Mouse (Mus musculus): Measurements from ENCODE around the gene Krt8.
"Not testable (repeated sequence)": the region's sequence is repeated elsewhere in the genome, so short reads cannot be mapped to it uniquely, and the experiment has no call there.

The Krt8 gene

DNA sequence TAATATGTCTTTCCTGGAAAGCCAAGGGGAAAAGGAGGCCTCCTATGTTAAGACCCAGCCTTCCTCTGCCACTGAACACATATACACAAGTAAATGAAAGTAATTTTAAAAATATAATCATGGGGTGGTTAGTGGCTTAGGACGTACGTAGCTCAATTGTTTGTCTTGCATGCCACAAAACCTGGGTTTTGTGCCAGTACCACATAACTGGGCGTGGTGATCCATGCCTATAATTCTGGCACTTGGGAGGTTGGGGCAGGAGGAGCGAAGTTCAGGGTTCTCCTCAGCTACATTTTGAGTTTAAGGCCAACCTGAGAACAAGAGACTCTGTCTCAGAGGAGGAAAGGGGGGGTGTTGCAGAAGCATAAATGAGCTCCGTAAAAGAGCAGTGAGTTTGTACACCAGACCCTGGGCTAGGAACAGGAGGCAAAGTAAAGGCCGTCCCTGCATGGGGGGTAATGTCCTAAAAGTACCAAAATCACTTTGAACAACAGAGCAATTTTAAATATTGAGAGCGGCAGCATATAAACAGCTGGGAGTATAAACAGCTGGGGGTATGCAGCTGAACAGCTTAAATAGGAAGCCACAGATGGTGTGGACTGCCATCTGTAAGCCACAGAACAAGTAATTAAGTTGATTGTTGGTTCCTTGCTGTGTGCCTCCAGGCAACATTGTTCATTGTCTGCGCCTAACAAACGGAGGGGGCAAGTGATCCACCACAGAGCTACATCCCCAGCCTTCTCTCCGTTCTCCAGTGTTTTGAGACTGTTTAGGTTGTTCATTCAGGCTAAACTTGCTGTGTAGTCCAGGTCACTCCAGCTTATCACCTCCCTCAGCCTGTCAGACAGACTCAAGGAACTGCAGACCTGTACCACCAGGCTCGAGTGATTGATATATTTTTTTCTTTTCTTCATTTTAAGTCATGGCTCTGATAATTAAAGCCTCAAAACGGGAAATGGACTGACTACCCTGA is 3.1 kb upstream of the Krt8 start:
- DNase-seq = no peak

DNA sequence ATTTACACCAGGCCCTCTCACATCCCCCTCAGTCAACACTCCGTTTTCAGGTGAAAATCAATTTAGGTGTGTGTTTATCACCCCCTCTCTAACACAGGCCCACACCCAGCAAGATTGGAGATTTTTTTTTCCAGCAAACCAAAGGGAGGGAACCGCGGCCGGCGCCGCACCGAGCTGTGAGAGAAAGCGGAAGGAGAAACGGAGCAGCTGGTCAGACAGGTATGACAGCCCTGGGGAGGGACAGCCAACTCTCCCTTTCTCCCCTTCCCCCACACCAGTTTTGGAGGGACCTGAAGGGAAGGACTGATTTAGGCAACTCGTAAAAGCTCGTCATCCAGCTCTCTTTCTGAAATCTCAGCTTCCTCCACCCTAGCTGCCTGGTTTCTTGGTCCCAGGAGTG is 2.0 kb upstream of the Krt8 start:
- peak; percentile 43 for DNase-seq

DNA sequence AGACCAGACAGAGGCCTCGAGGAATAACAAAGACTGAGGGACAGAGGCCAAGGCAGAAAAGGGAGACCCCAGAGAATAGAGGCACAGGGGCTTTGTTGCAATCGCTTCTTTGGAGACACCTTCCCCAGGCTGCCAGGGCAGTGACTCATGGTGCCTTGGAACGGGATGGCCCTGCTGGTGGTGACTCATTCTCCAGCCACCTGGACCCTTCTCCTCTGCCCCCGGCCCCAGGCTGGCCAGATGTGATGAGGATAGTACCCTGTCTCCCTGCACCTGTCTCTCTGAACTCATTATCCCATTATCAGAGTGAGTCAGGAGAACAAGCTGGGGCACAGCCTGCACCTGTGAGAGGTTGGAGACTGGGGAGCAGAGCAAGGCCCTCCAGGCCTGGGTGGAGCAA is 1.0 kb upstream of the Krt8 start:
- no peak for DNase-seq

DNA sequence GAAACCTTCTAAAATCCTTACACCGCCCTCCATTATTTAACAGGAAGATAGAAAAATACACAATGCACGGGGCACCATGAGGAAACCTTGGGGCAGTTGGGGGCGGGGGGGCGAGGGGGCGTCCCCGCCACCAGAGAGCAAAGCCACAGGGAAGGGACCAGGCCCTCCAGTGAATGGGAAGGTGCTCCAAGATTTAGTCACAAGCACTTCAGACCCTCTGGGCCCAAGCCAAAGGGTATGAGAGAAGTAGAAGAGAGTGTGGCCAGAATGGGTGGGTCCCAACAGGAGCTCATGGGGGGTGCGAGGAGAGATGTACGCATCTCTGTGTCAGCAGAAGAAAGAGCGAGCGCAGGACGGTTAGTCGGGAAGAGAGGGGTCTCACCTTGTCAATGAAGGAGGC is 766 bp downstream of the Krt8 start:
- DNase-seq = no peak

DNA sequence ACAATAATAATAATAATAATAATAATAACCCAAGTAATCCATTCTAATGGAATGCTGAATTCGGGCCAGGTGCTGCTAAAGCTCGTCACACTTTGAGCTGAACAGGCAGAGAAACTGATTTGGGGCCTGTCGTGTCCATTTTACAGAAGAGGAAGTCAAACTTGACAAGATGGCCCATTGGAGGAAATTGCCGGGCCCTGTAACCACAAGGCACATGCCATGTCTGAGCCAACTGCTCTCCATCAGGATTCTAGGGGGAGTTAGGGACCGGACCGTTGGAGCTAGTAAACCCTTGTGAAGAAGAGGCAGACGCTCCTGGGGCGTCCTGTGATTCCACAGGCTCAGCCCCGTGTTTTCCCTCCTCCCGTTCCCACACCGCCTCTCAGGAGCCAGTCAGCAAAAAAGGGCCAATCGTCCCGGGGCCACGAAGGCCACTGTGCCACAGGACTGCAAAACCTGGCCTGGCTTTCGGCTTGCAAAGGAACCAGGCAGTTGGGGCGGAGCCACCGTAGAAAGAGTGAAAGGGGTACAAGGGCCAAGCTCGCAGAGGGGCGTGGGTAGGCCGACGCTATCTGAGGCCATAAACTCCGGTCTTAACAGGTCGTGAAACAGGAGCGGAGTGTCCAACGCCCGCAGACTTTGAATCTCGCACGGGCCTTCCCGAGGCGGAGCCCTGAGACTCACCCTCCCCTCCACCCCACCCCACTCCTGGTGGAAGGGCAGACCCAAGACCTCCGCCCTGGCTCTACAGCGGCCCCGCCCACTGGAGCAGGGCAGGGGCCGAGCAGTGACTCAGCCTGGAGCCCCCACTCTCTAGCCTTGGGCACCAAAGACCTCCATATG is 1.4 kb downstream of the Krt8 start:
- DNase-seq = peak; percentile 87

DNA sequence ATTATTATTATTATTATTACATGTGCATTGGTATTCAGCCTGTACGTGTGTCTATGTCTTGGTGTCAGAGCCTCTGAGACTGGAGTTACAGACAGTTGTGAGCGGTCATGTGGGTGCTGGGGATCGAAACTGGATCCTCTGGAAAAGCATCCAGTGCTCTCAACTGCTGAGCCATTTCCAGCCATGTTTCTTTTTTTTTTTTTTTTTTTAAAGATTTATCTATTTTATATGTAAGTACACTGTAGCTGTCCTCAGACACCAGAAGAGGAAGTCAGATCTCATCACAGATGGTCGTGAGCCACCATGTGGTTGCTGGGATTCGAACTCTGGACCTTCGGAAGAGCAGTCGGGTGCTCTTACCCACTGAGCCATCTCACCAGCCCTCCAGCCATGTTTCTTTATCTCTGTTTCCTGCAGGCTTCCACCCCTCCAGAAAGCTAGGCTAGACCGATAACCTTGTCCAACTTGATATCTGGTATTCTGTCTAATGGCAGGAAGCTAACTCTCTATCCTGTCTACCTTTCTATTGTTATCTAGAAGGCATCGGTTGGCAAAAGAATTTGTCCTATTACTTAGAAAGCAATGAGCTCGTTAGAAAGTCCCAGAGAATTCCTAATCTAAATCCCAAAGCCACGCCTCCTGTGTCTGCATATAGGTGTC is 4.5 kb downstream of the Krt8 start:
- DNase-seq = no peak

DNA sequence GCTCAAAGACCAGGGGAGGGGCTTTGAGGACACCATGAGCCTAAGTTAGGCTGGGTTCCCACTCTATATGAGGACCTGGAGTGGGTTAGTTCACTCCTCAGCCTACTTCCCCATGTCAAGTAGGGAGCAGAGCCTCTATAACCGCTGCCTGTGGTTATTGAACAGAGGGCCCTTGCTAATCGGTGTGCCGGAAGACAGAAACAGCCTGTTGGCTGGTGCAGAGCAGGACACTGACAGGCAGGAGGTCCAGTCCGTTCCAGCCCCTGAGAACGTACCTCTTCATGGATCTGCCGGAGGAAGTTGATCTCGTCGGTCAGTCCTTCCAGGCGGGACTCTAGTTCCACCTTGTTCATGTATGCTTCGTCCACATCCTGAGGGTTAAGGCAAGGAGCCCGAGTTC is 5.1 kb downstream of the Krt8 start:
- no peak for DNase-seq

DNA sequence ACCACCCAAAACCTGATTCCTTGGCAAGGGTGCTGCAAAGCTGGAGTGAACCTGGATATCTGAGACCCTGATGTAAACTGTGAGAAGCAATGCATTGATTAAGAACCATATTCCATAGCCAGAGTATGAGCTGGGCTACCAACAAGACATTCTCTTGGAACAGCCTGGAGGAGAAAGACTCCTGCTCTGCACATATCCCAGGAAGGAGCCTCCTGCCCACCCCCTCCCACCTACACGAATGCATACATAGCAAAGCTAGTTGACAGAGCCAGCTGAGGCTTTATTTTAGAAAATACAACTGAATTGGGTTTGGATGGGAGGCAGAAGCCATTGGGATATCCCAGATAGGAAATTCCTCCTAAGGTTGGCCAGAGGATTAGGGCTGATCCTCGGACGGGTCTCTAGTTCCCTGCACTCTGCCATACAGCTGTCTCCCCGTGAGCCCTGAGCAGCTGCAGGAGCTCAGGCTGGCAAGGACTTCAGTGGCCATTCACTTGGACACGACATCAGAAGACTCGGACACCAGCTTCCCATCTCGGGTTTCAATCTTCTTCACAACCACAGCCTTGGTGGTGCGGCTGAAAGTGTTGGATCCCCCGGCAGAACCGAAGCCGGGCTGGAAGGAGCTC is 7.7 kb downstream of the Krt8 start:
- DNase-seq = not testable (repeated sequence)

DNA sequence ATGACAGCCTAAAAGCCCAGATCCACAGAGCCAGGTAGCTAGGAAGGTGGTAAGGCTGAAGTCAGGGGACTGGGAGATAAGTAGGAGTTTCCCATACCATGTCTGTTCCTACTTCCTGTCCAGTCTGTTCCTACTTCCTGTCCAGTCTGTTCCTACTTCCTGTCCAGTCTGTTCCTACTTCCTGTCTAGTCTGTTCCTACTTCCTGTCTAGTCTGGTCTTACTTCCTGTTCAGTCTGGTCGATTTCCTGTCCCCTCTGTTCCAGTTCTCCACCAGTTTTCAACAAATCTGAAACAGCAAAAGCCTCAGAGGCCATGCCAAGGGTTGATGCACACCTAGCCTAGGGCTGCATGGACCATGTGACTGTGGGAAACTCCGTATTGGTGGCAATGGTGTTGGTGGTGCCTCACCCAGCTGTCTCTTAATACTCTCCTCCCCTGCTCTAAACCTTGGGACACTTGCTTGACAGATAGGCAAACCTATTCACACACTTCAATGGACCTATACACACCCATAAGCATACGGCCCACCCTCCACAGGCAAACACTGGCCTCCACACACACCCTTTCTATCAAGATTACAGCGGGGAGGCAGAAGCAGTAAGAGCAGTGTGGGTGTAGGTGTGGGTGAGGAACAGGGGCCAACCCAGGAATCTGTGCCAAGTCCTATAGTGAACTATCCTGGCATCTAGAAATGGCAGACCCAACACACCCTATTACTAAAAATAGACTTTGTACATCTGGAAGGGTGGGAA is 8.6 kb downstream of the Krt8 start:
- DNase-seq = no peak

DNA sequence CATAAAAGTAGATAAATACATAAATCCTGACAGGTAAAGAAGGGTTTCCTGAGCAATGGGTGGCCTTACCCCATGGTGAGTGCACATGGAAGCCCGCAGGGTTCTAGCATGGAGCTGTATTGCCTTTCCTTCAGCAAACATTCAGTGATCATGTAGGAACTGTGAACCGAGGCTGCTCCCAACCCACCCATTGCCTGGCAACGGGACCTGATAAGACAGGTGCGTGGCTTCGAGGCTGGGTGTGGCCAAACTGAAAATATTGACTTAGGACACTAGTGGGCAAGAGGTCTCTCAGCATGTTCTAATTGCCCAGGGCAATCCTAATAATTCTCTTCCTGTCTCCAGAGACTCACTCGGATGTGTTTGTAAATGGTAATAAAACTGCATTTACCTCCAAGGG is 9.9 kb downstream of the Krt8 start:
- no peak for DNase-seq

DNA sequence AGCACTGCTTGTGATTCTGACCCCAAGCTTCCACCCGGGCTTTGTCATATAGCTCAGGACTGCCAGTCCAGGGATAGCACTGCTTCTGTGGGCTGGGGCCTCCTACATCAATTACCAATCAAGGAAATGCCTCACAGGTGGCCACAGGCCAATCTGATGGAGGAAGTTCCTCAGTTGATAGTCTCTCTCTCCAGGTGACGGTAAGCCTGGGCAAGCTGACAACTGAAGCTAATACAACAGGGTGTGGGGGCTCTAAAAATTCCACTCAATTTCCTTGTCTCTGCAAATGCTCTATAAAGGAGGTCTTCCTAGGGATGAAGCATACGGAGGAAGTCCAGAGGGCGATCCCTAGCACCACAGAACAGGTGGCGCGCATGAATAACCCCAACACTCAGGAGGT is 13.3 kb downstream of the Krt8 start:
- no peak for DNase-seq

DNA sequence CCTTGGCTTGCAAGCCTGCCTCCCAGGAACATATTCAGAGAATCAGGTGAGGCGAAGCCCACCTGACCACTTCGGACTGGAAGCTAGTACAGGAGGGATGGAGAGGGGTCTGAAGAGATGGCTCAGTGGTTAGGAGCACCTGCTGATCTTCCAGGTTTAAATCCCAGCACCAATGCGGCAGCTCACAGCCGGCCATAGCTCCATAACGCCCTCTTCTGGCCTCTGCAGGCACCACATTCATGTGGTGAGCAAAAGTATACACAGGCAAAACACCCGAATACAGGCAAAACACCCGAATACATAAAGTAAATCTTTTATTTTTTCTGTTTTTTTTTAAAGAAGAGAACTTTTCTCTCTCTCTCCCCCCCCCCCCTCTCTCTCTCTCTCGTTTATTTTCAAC is 15.6 kb downstream of the Krt8 start:
- no peak for DNase-seq

DNA sequence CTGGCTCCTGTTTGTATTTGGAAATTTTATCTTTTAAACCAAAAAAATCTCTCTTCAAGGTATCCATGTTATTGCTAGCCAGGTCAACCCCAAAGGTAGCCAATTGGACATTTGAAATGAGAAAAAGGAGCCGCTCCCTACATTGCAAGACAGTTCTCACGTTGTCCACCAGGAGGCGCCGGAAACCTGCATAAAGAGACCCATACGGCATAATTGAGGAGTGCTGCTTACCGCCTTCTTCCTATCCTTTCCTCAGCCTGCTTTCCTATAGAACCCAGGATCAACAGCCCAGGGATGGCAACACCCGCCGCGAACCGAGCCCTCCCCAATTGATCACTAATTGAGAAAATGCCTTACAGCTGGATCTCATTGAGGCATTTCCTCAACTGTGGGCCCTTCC is 16.2 kb downstream of the Krt8 start:
- DNase-seq = peak; percentile 83

DNA sequence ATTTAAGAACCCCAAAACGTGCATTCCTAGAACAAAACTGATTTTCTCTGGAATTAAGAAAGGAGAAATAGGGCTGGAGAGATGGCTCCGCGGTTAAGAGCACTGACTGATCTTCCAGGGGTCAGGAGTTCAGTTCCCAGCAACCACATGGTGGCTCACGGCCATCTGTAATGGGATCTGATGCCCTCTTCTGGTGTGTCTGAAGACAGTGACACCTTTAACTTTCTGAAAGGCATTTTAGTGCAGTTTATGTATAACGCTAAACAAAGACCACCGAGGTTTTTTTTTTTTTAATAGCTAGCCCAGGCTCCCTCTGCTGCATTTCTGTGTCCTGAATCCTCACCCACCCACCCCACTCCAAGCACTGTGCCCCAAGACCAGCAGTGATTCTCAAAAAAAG is 19.5 kb downstream of the Krt8 start:
- DNase-seq = no peak

DNA sequence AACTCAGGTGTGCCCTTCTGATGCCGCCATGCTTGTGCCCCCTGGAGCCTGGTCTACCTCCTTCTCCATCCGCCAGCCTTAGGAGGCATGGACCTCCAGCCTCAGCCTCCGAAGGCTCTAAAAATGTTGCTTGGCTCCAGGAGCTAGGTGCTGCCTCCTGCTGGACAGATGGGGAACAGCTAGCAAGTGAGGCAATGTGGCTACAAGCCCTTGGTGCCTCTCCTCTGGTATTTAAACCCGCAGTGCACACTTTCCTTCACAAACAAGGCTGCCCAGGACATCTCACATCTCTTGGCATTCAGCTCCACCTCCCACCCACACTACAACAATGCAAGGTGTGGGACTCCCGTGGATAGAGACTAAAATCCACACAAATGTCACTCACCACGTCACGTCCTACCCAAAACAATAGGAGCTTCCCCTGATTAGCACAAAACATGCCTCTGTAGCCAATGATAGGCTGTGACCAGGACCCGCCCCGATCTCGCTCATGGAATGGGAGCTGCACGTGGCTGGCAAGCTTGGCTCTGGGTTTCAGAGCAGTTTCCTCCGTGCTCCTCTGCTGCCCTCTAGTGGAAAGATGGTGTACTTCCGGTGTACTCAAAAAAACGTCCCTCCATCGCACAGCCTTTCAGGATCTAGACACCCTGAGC is 20.2 kb downstream of the Krt8 start:
- peak; percentile 94 for DNase-seq

DNA sequence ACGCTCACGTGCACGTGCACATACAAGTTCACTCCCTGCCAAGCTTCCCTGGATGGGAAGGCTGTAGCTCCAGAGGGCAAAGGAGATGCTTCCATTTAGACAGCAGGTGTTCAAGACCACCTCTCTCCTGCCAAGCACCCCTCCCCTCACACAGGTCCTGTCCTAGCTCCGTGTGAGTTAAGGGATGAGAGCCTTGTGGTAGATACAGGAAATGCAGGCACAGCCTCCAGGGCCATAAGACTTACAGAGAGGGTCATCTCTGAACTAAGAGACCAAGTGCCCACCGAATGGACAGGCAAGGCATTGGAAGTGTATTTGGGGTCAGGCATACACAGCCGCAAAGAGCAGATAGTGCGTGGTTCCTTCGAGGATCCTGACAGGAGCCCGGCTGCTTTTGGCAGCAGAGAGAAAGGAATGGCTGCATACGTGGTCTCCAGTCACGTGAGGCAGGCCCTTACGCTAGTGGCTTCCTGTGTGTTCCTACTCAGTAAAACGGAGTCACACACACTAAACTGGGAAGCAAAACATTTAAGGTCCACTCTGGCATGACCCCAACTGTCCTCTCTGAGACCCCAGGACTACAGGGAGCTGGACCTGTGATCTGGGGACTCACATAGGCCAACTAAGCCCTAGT is 20.9 kb downstream of the Krt8 start:
- no peak for DNase-seq

DNA sequence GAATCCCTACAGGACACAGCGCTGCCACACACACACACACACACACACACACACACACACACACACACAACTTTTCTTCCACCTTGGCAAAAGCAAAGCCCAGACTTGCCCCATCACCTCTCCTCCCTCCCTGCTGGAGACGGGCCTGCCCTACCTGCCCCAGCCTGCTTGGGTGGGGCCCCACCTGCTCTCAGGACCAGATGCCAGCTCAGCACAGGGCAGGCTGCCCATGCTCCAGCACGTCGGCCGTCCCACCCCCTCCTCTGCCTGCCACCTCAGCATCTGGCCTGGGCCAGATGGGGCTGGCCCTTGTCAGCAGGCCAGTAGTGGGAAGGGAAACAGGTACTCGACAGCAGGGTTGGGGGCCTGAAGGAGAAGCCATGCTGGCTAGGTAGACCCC is 23.4 kb downstream of the Krt8 start:
- DNase-seq = peak; percentile 88

DNA sequence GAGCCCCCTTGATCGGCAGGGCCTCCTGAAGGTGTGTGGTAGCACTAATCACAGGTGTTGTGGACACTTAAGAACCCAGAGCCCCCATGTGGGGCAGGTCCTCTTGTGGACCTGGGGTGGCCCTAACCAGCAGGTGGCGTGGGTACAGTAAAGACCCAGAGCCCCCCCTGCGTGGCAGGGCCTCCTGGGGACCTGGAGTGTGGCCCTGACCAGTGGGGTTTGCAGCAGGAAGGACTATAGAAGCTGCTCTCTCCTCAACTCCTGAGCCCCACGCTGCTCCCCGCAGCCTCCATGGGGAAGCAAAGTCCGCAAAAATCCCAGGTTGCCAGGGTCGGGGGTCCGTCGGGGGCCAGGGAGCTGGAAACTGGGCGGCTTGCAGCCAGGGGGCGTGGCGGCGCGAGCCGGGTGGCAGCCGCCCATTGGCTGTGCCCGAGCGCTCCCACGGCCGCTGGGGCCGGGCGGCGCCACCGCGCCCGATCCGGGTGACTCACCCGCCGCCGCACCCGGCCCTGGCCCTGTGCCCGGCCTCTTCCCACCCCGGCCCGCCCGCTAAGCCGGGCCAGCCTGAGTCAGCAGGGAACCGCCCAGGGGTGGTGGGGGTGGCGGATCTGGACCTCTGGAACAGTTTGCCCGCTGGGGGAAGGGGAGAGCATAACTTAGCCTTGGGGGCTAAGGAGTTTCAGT is 27.1 kb downstream of the Krt8 start:
- peak; percentile 96 for DNase-seq

DNA sequence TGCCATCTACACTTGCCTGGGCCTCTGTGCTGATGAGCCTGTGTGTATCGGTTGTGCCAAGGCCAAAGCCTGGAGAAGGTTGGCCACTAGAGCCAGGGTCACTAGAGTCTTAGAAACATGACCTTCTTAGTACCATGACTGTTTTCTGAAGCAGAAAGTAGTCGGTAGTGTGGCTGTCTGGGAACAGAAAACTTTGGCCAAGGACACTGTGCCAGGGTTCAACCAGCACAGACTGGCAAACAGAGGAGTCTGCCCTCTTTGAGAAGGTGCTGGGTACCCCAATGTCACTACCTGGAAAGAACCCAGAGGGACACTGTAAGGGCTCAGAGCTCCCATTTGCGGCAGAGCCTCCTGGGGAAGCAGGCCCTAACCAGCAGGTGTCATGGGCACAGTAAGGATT is 27.6 kb downstream of the Krt8 start:
- peak; percentile 34 for DNase-seq

DNA sequence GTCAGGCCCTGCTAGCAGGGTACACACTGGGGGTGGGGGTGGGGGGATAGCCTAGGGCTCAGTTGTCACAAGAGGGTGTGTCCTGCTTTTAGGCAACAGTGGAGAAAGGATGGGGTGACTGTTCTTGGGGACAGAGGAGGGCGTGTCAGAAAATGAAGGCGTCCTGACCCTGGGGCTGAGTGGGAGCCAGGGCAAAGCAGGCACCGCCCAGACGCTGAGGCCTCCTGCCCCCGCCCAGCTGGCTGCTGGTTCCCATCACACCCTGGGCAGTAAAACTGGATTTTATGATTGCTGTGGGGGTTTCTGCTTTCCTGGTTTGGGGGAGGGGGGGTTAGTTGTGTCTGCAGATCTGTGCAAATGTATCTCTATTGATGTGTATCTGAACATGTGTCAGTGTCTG is 28.3 kb downstream of the Krt8 start:
- peak; percentile 45 for DNase-seq
